Mouse (Mus musculus) lung, adult 2 months (tissue): ENCODE measurements around the gene Gal3st2.
"Not testable (repeated sequence)": the region's sequence is repeated elsewhere in the genome, so short reads cannot be mapped to it uniquely, and the experiment has no call there.

Experiments
- CTCF ChIP-seq: fragments of 200-500 bp; IDR thresholded peaks from 2 replicates; pipeline ENCODE4 v1.5.1; 2011; ENCODE audit warnings: mild to moderate bottlenecking, low read length, control low read depth; ENCODE audit not compliant: insufficient read depth
- POLR2A ChIP-seq: fragments of 200-500 bp; IDR thresholded peaks from 2 replicates; pipeline ENCODE4 v1.6.1; 2011; ENCODE audit warnings: low read depth, mild to moderate bottlenecking, control low read depth, low read length, borderline replicate concordance; ENCODE audit errors: extremely low read depth

- TF ChIP-seq CTCF, POLR2A: not testable (repeated sequence)
Observed at GRCm38 (mm10) chr1:93838569-93838968, 22.5 kb upstream of the Gal3st2 start.
